Mouse (Mus musculus): ENCODE measurements around the gene Myo7a. TPM values are rescaled to one million over a fixed set of nuclear protein-coding genes. Genes with fewer than 3 reads are reported as not detected.
A peak's percentile ranks its signal among the peaks of the same experiment; 100 is the strongest.

Myo7a gene
- polyA plus RNA-seq (2015; fragmentation: Nextera tagmentation; extraction: Ambion mirVana): 8.8 and 9.8 TPM in 2 replicates

GRCm38 (mm10) chr7:98119179-98119960 lies at the start of gene Myo7a:
Gene Myo7a, minus strand, starts transcription at chr7:98119524.
- ATAC-seq (ENCODE audit: insufficient read depth): peak; percentile 75
- peaks cover 34% of the 10 kb centered on the region for H3K4me1 ChIP-seq (replicated peaks)
- no peak within 1 kb of the TSS for H3K9ac ChIP-seq
- peaks cover 13% of the 10 kb centered on the region for H3K36me3 ChIP-seq (replicated peaks)
- WGBS (ENCODE audit: insufficient replicate concordance): 35% methylated on average over 9 of the region's 9 CpGs
- H3K4me3 ChIP-seq (replicated peaks): peak within 1 kb of the TSS; percentile 26
- peak within 1 kb of the TSS; percentile 61 for H3K27ac ChIP-seq (replicated peaks)
- H3K4me2 ChIP-seq: peak within 1 kb of the TSS; percentile 54
- H3K9me3 ChIP-seq (replicated peaks): no peaks in the 10 kb centered on the region
- no peaks in the 10 kb centered on the region for H3K27me3 ChIP-seq

- H3K4me3 ChIP-seq (replicated peaks): peak overlapping the region; percentile 17; the same call in 1 of the 2 replicates
These were observed 45.7 kb upstream of the Myo7a start for GRCm38 (mm10) chr7:98164999-98165528.

GRCm38 (mm10) chr7:98164382-98164998 lies 45.2 kb upstream of the Myo7a start:
- WGBS (ENCODE audit: insufficient replicate concordance): 66% methylated on average over 9 of the region's 9 CpGs
- peak overlapping the region; percentile 60 for H3K4me2 ChIP-seq
- no peaks in the 10 kb centered on the region for H3K9me3 ChIP-seq (replicated peaks)
- peak overlapping the region; percentile 80; the same call in 1 of the 2 replicates for H3K27ac ChIP-seq (replicated peaks)
- peaks cover 85% of the 10 kb centered on the region for H3K4me1 ChIP-seq (replicated peaks)
- H3K4me3 ChIP-seq (replicated peaks): no peak overlapping the region
- peak overlapping the region; percentile 53; the same call in 1 of the 2 replicates for H3K9ac ChIP-seq
- H3K27me3 ChIP-seq: no peaks in the 10 kb centered on the region
- peaks cover 26% of the 10 kb centered on the region for H3K36me3 ChIP-seq (replicated peaks)
- no peak for ATAC-seq (ENCODE audit: insufficient read depth)

More at GRCm38 (mm10) chr7:98164999-98165528, 45.7 kb upstream of the Myo7a start:
- peaks cover 25% of the 10 kb centered on the region for H3K36me3 ChIP-seq (replicated peaks)
- whole genome bisulfite sequencing (ENCODE audit: insufficient replicate concordance): 24% methylated on average over 10 of the region's 10 CpGs
- no peaks in the 10 kb centered on the region for H3K27me3 ChIP-seq
- peak overlapping the region; percentile 60 for H3K4me2 ChIP-seq
- H3K9me3 ChIP-seq (replicated peaks): no peaks in the 10 kb centered on the region
- peak; percentile 71 for ATAC-seq (ENCODE audit: insufficient read depth)
- peak overlapping the region; percentile 80 for H3K27ac ChIP-seq (replicated peaks)
- H3K4me1 ChIP-seq (replicated peaks): peaks cover 85% of the 10 kb centered on the region
- H3K9ac ChIP-seq: peak overlapping the region; percentile 53

GRCm38 (mm10) chr7:98163700-98164099 lies 44.4 kb upstream of the Myo7a start:
- Histone ChIP-seq H3K4me3 (replicated peaks) (no peak overlapping the region), H3K9me3 (replicated peaks) (no peaks in the 10 kb centered on the region), H3K27me3 (no peaks in the 10 kb centered on the region), H3K27ac (replicated peaks) (no peak overlapping the region; the same call in 1 of the 2 replicates), H3K4me2 (no peak overlapping the region), H3K36me3 (replicated peaks) (peaks cover 30% of the 10 kb centered on the region), H3K4me1 (replicated peaks) (peaks cover 88% of the 10 kb centered on the region), H3K9ac (no peak overlapping the region)
- WGBS (ENCODE audit: insufficient replicate concordance): 53% methylated on average over 3 of the region's 3 CpGs
- ATAC-seq (ENCODE audit: insufficient read depth): no peak

- Histone ChIP-seq H3K27ac (replicated peaks) (no peak overlapping the region), H3K9ac (no peak overlapping the region), H3K4me1 (replicated peaks) (peaks cover 95% of the 10 kb centered on the region), H3K36me3 (replicated peaks) (peaks cover 39% of the 10 kb centered on the region), H3K27me3 (no peaks in the 10 kb centered on the region), H3K9me3 (replicated peaks) (no peaks in the 10 kb centered on the region), H3K4me2 (no peak overlapping the region), H3K4me3 (replicated peaks) (no peak overlapping the region)
- WGBS (ENCODE audit: insufficient replicate concordance): 58% methylated on average over 6 of the region's 6 CpGs
- no peak for ATAC-seq (ENCODE audit: insufficient read depth)
These were observed 42.9 kb upstream of the Myo7a start for GRCm38 (mm10) chr7:98162239-98162638.

GRCm38 (mm10) chr7:98160041-98160740 lies 40.9 kb upstream of the Myo7a start:
- Histone ChIP-seq H3K4me1 (replicated peaks) (peaks cover 99% of the 10 kb centered on the region), H3K4me2 (no peak overlapping the region), H3K9ac (no peak overlapping the region), H3K27ac (replicated peaks) (peak overlapping the region; percentile 82), H3K4me3 (replicated peaks) (no peak overlapping the region), H3K27me3 (no peaks in the 10 kb centered on the region), H3K36me3 (replicated peaks) (peaks cover 41% of the 10 kb centered on the region), H3K9me3 (replicated peaks) (no peaks in the 10 kb centered on the region)
- ATAC-seq (ENCODE audit: insufficient read depth): no peak
- 57% methylated on average over 8 of the region's 8 CpGs for whole genome bisulfite sequencing (ENCODE audit: insufficient replicate concordance)

GRCm38 (mm10) chr7:98158481-98158880 lies 39.2 kb upstream of the Myo7a start:
- Histone ChIP-seq H3K4me3 (replicated peaks) (peak overlapping the region; percentile 39), H3K4me1 (replicated peaks) (peaks cover 83% of the 10 kb centered on the region), H3K27me3 (no peaks in the 10 kb centered on the region), H3K4me2 (peak overlapping the region; percentile 56), H3K9ac (peak overlapping the region; percentile 47; the same call in 1 of the 2 replicates), H3K9me3 (replicated peaks) (no peaks in the 10 kb centered on the region), H3K27ac (replicated peaks) (peak overlapping the region; percentile 82), H3K36me3 (replicated peaks) (peaks cover 55% of the 10 kb centered on the region)
- ATAC-seq (ENCODE audit: insufficient read depth): peak; percentile 38
- WGBS (ENCODE audit: insufficient replicate concordance): 63% methylated on average over 8 of the region's 8 CpGs

GRCm38 (mm10) chr7:98157636-98158332 lies 38.5 kb upstream of the Myo7a start:
- 40% methylated on average over 5 of the region's 5 CpGs for WGBS (ENCODE audit: insufficient replicate concordance)
- H3K27ac ChIP-seq (replicated peaks): peak overlapping the region; percentile 82
- peak; percentile 72 for ATAC-seq (ENCODE audit: insufficient read depth)
- H3K4me2 ChIP-seq: peak overlapping the region; percentile 56
- peaks cover 77% of the 10 kb centered on the region for H3K4me1 ChIP-seq (replicated peaks)
- H3K9ac ChIP-seq: peak overlapping the region; percentile 47
- no peaks in the 10 kb centered on the region for H3K9me3 ChIP-seq (replicated peaks)
- H3K4me3 ChIP-seq (replicated peaks): peak overlapping the region; percentile 39
- H3K36me3 ChIP-seq (replicated peaks): peaks cover 59% of the 10 kb centered on the region
- H3K27me3 ChIP-seq: no peaks in the 10 kb centered on the region

GRCm38 (mm10) chr7:98156280-98156665 lies 36.9 kb upstream of the Myo7a start:
- no peak overlapping the region for H3K4me2 ChIP-seq
- H3K27ac ChIP-seq (replicated peaks): peak overlapping the region; percentile 82
- H3K4me1 ChIP-seq (replicated peaks): peaks cover 62% of the 10 kb centered on the region
- 33% methylated on average over 3 of the region's 3 CpGs for WGBS (ENCODE audit: insufficient replicate concordance)
- no peak overlapping the region for H3K4me3 ChIP-seq (replicated peaks)
- H3K9me3 ChIP-seq (replicated peaks): no peaks in the 10 kb centered on the region
- no peak; the same call in 1 of the 2 replicates for ATAC-seq (ENCODE audit: insufficient read depth)
- H3K36me3 ChIP-seq (replicated peaks): peaks cover 59% of the 10 kb centered on the region
- no peaks in the 10 kb centered on the region for H3K27me3 ChIP-seq
- H3K9ac ChIP-seq: no peak overlapping the region

- Histone ChIP-seq H3K27me3 (no peaks in the 10 kb centered on the region), H3K36me3 (replicated peaks) (peaks cover 54% of the 10 kb centered on the region), H3K4me3 (replicated peaks) (no peak overlapping the region), H3K9me3 (replicated peaks) (no peaks in the 10 kb centered on the region), H3K4me2 (0 out of 2 replicates have a peak overlapping the region, but pooled peaks have one; percentile 19), H3K27ac (replicated peaks) (peak overlapping the region; percentile 82), H3K9ac (no peak overlapping the region), H3K4me1 (replicated peaks) (peaks cover 56% of the 10 kb centered on the region)
- peak; percentile 54 for ATAC-seq (ENCODE audit: insufficient read depth)
- WGBS (ENCODE audit: insufficient replicate concordance): 4% methylated on average over 7 of the region's 8 CpGs
These were observed 36.4 kb upstream of the Myo7a start for GRCm38 (mm10) chr7:98155546-98156279.

Data from liver, embryonic 15.5 days (tissue).